In the genomic region with DNA sequence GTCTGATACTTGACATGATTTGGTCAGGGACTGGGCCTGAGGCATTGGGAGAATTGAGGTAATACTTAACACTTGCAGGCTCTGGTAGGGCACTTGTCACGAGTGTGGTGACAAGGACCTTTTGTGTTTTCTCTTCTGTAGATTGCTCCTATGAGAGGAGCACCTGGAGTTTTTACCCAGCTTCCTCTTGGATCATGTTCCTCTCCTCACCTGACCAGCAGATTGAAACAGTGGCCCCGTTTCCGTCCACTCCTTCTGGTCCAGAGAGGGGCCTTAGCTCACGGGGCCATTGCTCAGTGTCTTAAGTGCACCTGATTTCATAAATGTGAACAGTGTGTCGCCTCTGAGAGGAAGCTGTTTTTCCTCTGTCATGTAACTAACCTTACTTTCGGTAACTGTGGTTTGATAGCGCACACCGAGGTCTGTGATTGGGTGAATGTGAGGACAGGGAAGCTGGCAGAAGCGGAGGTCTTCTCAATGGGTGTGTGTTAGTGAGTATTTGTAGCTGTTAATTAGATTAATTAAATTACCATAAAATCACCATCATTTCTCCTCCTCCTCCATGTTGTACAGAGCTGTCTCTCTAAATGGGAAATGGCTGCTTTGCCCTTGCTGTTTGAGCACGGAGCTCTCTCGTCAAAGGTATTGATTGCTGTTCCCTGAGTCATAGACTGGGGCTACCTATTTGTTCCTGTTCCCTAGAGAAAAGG, we compare ENCODE assay signal across 14 mouse cellular contexts. TPM values are rescaled to one million over a fixed set of nuclear protein-coding genes. Genes with fewer than 3 reads are reported as not detected.
DNase-seq lines count a peak whose midpoint lies in the region; ATAC-seq lines count a peak whose summit lies in the region.
"Had no signal": no experiment of that assay in that cellular context is flagged by ENCODE, and none has a peak within 500 bp of the region (broad histone marks: within the 10 kb centered on the region; RNA-seq: fewer than 3 reads in every experiment).

No protein-coding gene starts in this region.

- H3K27ac ChIP-seq in hindbrain, embryonic 13.5 days, result no peak overlapping the region
- no peak overlapping the region for H3K27ac ChIP-seq in hindbrain, embryonic 10.5 days
- H3K27ac ChIP-seq: midbrain, embryonic 12.5 days had no signal

- H3K36me3 ChIP-seq in hindbrain, embryonic 13.5 days, result no peaks in the 10 kb centered on the region
- no peaks in the 10 kb centered on the region for H3K36me3 ChIP-seq in hindbrain, embryonic 10.5 days
- H3K36me3 ChIP-seq in splenic B cell, adult 2 months (ENCODE audit: control insufficient read depth, insufficient read depth, low read length, poor library complexity, severe bottlenecking), result no peaks in the 10 kb centered on the region
- H3K36me3 ChIP-seq: midbrain, embryonic 12.5 days had no signal

- DNase-seq in hindbrain, embryonic 10.5 days (ENCODE audit: low spot score), result no peak
- DNase-seq in splenic B cell, adult 2 months (ENCODE audit: low read depth, low spot score), result peak; percentile 40
- no peak for DNase-seq in heart, adult 8-10 months (ENCODE audit: low spot score)
- no peak for DNase-seq in Muller cell, postnatal 12 days (ENCODE audit: inconsistent ontology term)
- DNase-seq: adrenal gland, postnatal 10 days; cerebellum, postnatal 25 days; heart, postnatal 10 days; kidney, adult 9 months; layer of hippocampus, adult 9-11 months had no signal

- WGBS in hindbrain, embryonic 13.5 days, result 72% methylated on average over 11 of the region's 11 CpGs
- WGBS in hindbrain, embryonic 10.5 days, result 74% methylated on average over 11 of the region's 11 CpGs

- ATAC-seq in hindbrain, embryonic 13.5 days (ENCODE audit: low FRiP score), result peak; percentile 60; the same call in 1 of the 2 replicates
- peak; percentile 76 for ATAC-seq in CD4-positive, CD25-positive, alpha-beta regulatory T cell, adult 4 months
- peak; percentile 81 for ATAC-seq in granulocyte monocyte progenitor cell, adult 5-6 weeks (replicated peaks; ENCODE audit: poor library complexity, severe bottlenecking)

- peaks cover 21% of the 10 kb centered on the region for H3K4me1 ChIP-seq in hindbrain, embryonic 13.5 days (replicated peaks)
- H3K4me1 ChIP-seq in hindbrain, embryonic 10.5 days (replicated peaks), result no peaks in the 10 kb centered on the region

- H3K9me3 ChIP-seq in hindbrain, embryonic 13.5 days, result no peaks in the 10 kb centered on the region
- H3K9me3 ChIP-seq in hindbrain, embryonic 10.5 days, result no peaks in the 10 kb centered on the region
- H3K9me3 ChIP-seq: midbrain, embryonic 12.5 days had no signal

- H3K4me2 ChIP-seq in hindbrain, embryonic 13.5 days, result 0 out of 2 replicates have a peak overlapping the region, but pooled peaks have one; percentile 6
- H3K4me2 ChIP-seq: liver, embryonic 11.5 days; midbrain, embryonic 12.5 days had no signal

- H3K4me3 ChIP-seq in hindbrain, embryonic 13.5 days, result no peak overlapping the region
- no peak overlapping the region for H3K4me3 ChIP-seq in hindbrain, embryonic 10.5 days
- H3K4me3 ChIP-seq: midbrain, embryonic 12.5 days had no signal

- H3K27me3 ChIP-seq in hindbrain, embryonic 13.5 days, result no peaks in the 10 kb centered on the region
- no peaks in the 10 kb centered on the region for H3K27me3 ChIP-seq in hindbrain, embryonic 10.5 days (ENCODE audit: insufficient read depth, poor library complexity, severe bottlenecking)
- no peaks in the 10 kb centered on the region for H3K27me3 ChIP-seq in splenic B cell, adult 2 months (ENCODE audit: control insufficient read depth, insufficient read depth, low read length, poor library complexity, severe bottlenecking)
- H3K27me3 ChIP-seq: midbrain, embryonic 12.5 days had no signal

- H3K9ac ChIP-seq in hindbrain, embryonic 13.5 days, result no peak overlapping the region; the same call in 1 of the 2 replicates
- H3K9ac ChIP-seq: midbrain, embryonic 12.5 days had no signal

RNA-seq across cellular contexts. Expression of a gene that starts 35.1 kb away (rescaled TPM):
- 19.9 and 22.4 TPM in 2 replicates for polyA plus RNA-seq in hindbrain, embryonic 13.5 days (2015; fragmentation: Nextera tagmentation; extraction: Ambion mirVana)
- polyA plus RNA-seq in hindbrain, embryonic 10.5 days (2016; fragmentation: Nextera tagmentation; extraction: Ambion mirVana), result 11.2 and 12.7 TPM in 2 replicates
- polyA plus RNA-seq in CD4-positive, CD25-positive, alpha-beta regulatory T cell, adult 4 months (2017; shearing (Covaris generic)), result 10 to 100 TPM; 75.6 to 87.7 TPM
- 85.5 and 121 TPM in 2 replicates for total RNA-seq in granulocyte monocyte progenitor cell, adult 5-6 weeks (2014; fragmentation: Nextera tagmentation)
- 44.6 and 58.1 TPM in 2 replicates for total RNA-seq in granulocyte monocyte progenitor cell, adult 5-6 weeks (2017)
- 10 to 100 TPM; 20.2 to 22.4 (median 20.7) TPM for total RNA-seq in heart, adult 8-10 months (2022)
